Mouse (Mus musculus): Measurements from ENCODE around the gene Prm1. TPM values are rescaled to one million over a fixed set of nuclear protein-coding genes. Genes with fewer than 3 reads are reported as not detected.

Gene Prm1
- polyA plus RNA-seq, 1 experiment from 2014 or later: not detected

DNA sequence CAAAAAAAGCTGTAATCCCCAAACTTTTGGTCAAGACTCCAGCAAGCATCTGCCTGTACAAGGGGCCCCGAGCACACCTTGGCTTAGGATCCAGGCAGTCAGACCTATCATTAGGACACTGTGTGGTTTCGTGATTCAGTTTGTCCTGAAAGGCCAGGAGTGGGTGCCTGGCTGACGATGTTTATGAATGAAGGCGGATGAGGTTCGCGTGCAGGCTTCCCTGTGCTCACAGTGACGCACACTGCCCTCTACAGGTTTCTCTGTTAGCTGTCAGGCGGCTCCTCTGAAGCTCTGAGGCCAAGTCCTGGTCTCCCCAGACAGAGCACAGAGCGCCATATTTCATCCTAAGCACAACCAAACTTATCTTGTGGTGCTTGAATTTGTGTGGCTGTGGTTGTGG, 19.4 kb downstream of the Prm1 start:
- H3K27ac ChIP-seq: peak overlapping the region; percentile 76
- peaks cover 30% of the 10 kb centered on the region for H3K4me1 ChIP-seq
- H3K27me3 ChIP-seq: peaks cover 30% of the 10 kb centered on the region
- ATAC-seq (ENCODE audit: low FRiP score): peak; percentile 51
- peak overlapping the region; percentile 82 for H3K4me2 ChIP-seq
- WGBS: 1% methylated on average over 9 of the region's 9 CpGs
- H3K9me3 ChIP-seq: no peaks in the 10 kb centered on the region
- peak overlapping the region; percentile 70 for H3K4me3 ChIP-seq (replicated peaks)
- H3K9ac ChIP-seq: peak overlapping the region; percentile 65
- no peaks in the 10 kb centered on the region for H3K36me3 ChIP-seq (replicated peaks)

DNA sequence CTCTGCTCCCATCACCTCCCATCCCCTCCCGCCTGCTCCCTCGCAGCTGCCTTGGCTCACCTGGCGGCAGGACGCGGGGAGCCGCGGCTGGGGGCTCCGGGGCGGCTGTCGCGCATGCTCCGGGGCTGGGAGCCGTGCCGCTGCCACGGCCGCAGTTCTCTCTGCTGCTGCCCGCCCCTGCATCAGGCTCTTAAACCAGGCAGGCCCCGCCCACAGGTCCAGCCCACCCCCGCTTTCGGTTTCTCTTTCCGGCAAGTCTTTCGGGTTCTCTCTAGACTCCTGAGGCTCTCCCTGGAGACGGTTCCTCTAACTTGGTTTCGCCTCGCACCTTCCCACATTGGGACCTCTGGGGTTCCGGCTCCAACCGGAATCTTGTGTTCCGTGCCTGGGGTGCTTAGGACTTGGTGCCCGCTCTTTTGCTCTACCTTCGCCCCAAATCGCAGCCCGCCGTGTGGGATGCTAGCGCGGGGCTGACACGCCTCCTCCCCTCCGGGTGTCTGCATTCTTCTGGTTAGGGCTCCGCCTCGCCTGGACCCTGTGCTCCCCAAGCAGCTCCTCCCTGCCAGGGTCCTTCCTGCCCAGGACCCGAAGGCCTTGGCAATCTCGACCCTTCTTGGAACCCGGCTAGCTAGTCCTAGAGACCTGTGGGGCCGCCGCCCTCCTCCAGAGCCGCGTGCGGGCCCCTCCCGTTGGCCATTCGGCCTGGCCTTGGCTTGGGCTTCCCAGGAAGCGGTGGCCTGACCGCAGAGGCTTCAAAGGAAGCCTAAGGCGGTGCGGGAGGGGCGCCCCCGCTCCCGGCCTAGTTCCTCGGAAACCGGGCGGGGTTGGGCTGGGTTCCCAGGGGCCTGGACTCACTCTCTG, 20.0 kb downstream of the Prm1 start, which contains the start of gene Socs1:
Gene Socs1, minus strand, starts transcription at position 166 of the 861 bp plus-strand sequence.
- Histone ChIP-seq H3K27ac (peak within 1 kb of the TSS; percentile 76), H3K4me1 (peaks cover 30% of the 10 kb centered on the region), H3K27me3 (peaks cover 30% of the 10 kb centered on the region), H3K36me3 (replicated peaks) (no peaks in the 10 kb centered on the region), H3K9ac (peak within 1 kb of the TSS; percentile 65), H3K9me3 (no peaks in the 10 kb centered on the region), H3K4me2 (peak within 1 kb of the TSS; percentile 82), H3K4me3 (replicated peaks) (peak within 1 kb of the TSS; percentile 70)
- under 1% methylated on average over 58 of the region's 59 CpGs for WGBS
- ATAC-seq (ENCODE audit: low FRiP score): peak; percentile 88

DNA sequence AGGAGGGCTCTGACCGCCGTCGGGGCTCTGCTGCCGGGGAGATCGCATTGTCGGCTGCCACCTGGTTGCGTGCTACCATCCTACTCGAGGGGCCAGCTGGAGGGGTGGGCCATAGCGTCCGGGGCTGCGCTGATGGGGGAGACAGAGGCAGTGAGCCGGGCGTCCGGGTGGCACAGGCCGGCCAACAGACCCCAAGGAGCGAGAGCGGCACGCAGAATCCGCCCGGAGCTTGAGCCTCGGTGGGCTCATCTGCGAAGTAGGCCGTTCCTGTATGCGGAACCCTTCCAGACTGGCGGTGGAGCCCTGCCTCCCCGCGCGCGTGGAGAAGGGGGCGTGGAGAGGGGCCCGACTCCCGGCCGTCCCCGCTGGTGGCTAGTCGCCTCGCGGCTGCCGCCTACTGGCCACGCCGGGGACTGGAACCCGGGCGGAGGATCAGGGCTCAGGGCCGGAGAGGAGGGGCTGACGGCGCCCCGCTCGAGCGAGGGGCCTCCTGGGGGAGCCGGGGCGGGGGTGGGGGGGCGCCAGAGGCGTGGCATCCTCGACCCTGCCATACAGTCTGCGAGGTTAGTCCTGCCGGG, 20.8 kb downstream of the Prm1 start:
- peak overlapping the region; percentile 65 for H3K9ac ChIP-seq
- peaks cover 30% of the 10 kb centered on the region for H3K27me3 ChIP-seq
- H3K4me1 ChIP-seq: peaks cover 30% of the 10 kb centered on the region
- ATAC-seq (ENCODE audit: low FRiP score): peak; percentile 78
- H3K36me3 ChIP-seq (replicated peaks): no peaks in the 10 kb centered on the region
- under 1% methylated on average over 39 of the region's 55 CpGs for WGBS
- H3K9me3 ChIP-seq: no peaks in the 10 kb centered on the region
- H3K4me3 ChIP-seq (replicated peaks): peak overlapping the region; percentile 70
- H3K27ac ChIP-seq: peak overlapping the region; percentile 76
- peak overlapping the region; percentile 82 for H3K4me2 ChIP-seq

DNA sequence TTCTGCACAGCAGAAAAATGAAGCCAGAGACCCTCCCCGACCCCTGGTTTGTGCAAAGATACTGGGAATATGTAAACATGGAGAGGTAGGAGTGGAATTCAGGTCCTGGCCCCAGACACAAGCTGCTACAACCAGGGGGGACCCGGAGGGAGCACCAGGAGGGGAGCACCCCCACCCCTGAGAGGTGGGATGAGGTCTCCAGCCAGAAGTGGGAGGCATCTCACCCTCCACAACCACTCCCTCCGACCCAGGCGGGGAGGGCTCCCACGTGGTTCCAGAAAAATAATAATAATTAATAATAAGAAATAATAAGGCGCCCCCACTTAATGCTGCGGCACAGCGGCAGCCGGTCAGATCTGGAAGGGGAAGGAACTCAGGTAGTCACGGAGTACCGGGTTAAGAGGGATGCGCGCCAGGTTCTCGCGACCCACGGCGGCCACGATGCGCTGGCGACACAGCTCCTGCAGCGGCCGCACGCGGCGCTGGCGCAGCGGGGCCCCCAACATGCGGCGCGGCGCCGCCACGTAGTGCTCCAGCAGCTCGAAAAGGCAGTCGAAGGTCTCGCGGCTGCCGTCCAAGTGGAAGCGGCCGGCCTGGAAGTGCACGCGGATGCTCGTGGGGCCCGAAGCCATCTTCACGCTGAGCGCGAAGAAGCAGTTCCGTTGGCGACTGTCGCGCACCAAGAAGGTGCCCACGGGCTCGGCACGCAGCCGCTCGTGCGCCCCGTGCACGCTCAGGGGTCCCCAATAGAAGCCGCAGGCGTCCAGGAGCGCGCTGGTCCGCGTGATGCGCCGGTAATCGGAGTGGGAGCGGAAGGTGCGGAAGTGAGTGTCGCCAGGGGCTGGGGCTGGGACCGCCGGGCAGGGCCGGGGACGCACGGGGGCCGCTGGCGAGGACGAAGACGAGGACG, 21.5 kb downstream of the Prm1 start:
- peak overlapping the region; percentile 82 for H3K4me2 ChIP-seq
- ATAC-seq (ENCODE audit: low FRiP score): peak; percentile 7; the same call in 1 of the 2 replicates
- H3K4me1 ChIP-seq: peaks cover 30% of the 10 kb centered on the region
- no peaks in the 10 kb centered on the region for H3K9me3 ChIP-seq
- peak overlapping the region; percentile 65 for H3K9ac ChIP-seq
- H3K27ac ChIP-seq: no peak overlapping the region
- WGBS: 3% methylated on average over 79 of the region's 81 CpGs
- H3K4me3 ChIP-seq (replicated peaks): peak overlapping the region; percentile 70
- H3K27me3 ChIP-seq: peaks cover 30% of the 10 kb centered on the region
- H3K36me3 ChIP-seq (replicated peaks): no peaks in the 10 kb centered on the region

DNA sequence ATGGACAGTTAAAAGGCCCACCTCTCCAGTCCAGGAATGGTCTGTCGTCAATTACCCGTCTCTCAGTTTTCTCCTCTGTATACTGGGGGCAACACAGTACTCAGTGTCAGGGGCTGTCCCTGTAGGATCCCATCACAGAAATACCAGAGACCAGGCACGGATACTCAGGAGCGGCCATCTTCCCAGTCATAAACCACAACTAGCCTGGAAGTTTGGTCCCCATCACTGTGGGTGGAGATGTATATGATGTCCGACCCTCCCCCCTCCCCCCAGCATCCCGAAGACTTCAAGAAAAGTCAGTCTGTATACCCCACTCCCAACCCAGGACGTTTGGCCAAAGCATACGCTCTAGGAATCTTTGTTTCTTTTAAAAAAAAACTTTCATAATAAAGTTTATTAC, 22.2 kb downstream of the Prm1 start:
- Histone ChIP-seq H3K27me3 (peaks cover 30% of the 10 kb centered on the region), H3K9ac (no peak overlapping the region), H3K4me1 (peaks cover 26% of the 10 kb centered on the region), H3K27ac (no peak overlapping the region), H3K36me3 (replicated peaks) (no peaks in the 10 kb centered on the region), H3K9me3 (no peaks in the 10 kb centered on the region), H3K4me2 (no peak overlapping the region), H3K4me3 (replicated peaks) (no peak overlapping the region)
- WGBS: 71% methylated on average over 8 of the region's 8 CpGs
- ATAC-seq (ENCODE audit: low FRiP score): no peak

DNA sequence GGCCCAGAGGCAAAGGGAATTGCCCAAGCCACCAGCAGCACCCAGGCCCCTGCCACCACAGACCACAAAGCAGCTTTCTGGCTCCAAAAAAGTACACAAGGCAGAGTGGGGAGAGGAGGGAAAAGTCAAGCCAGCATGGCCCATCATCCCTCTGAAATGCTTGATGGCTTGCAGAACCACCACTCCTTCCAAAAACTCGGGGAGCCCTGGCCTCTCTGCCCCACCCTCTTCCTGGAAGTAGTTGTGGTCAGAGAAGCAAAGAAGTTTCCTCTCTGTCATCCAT, 22.5 kb downstream of the Prm1 start:
- Histone ChIP-seq H3K4me1 (peaks cover 25% of the 10 kb centered on the region), H3K36me3 (replicated peaks) (no peaks in the 10 kb centered on the region), H3K4me2 (no peak overlapping the region), H3K4me3 (replicated peaks) (no peak overlapping the region), H3K27me3 (peaks cover 30% of the 10 kb centered on the region), H3K9me3 (no peaks in the 10 kb centered on the region), H3K27ac (no peak overlapping the region), H3K9ac (no peak overlapping the region)
- no peak for ATAC-seq (ENCODE audit: low FRiP score)
- 61% methylated on average over 1 of the region's 1 CpGs for WGBS

DNA sequence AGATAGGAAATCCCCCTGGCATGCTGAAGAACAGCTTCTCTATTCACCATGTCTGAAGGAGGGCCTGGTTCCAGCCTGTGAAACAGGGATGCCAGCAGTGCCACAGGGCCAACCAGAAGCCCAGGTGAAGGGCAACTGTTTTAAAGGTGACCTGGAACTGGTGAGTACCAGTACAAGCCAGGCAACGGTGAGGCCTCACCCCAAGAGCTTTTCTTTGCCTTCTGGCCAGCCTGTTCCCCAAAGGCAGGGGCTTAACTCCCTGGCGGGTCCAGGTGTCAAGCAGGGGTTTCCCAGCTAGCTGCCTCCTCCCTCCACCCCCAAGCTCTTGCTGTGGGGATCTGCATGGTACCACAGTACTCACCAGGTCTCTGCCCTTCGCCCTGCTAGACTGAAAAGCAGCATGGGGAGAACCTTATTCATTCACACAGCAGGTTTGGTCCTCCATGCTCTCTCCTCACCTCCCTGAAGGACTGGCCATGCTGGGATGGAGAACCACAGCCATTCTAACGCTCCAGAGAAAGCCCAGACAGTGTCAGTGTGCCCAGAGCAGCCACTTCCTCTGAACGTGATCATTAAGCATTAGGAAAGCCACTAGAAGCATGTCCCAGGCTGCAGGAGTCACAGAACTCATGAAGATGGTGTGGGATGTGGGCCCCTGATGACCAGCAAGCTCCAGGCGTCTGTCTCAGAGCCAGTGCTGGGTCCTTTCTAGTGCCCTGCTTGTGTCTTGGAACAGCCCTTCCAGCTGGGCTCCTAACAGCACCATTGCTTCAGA, 23.1 kb downstream of the Prm1 start:
- H3K4me2 ChIP-seq: no peak overlapping the region
- peaks cover 30% of the 10 kb centered on the region for H3K27me3 ChIP-seq
- WGBS: 39% methylated on average over 6 of the region's 6 CpGs
- peak overlapping the region; percentile 5; the same call in 1 of the 2 replicates for H3K9ac ChIP-seq
- H3K4me1 ChIP-seq: peaks cover 25% of the 10 kb centered on the region
- ATAC-seq (ENCODE audit: low FRiP score): no peak
- H3K4me3 ChIP-seq (replicated peaks): no peak overlapping the region
- H3K27ac ChIP-seq: no peak overlapping the region
- H3K36me3 ChIP-seq (replicated peaks): no peaks in the 10 kb centered on the region
- H3K9me3 ChIP-seq: no peaks in the 10 kb centered on the region

DNA sequence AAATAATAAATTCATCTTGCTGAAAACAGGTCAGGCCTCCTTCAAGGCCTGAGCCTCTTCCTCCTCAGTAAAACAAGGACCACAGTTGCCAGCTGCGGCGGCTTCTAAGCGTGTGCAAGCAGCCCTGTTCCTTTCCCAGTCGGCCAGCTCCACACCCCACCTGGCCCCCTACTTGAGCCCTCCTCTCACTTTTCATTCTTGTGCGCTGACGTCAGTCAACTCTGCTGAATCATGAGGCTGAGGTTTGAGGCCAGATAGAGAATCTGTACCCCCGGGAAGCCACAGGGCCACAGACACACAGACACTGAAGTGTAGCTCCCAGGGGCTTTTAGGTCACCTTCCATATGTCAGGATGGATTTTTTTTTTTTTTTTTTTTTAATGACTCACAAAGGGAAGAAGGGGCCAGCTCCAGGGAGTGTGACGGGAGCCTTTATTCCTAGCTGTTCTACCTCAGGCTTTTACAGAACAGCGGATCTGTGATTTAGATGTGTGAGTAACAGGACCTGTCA, 23.7 kb downstream of the Prm1 start:
- H3K27ac ChIP-seq: no peak overlapping the region
- H3K4me2 ChIP-seq: no peak overlapping the region
- peaks cover 30% of the 10 kb centered on the region for H3K27me3 ChIP-seq
- H3K4me3 ChIP-seq (replicated peaks): no peak overlapping the region
- 39% methylated on average over 9 of the region's 9 CpGs for WGBS
- peaks cover 25% of the 10 kb centered on the region for H3K4me1 ChIP-seq
- H3K36me3 ChIP-seq (replicated peaks): no peaks in the 10 kb centered on the region
- H3K9ac ChIP-seq: no peak overlapping the region
- no peaks in the 10 kb centered on the region for H3K9me3 ChIP-seq
- ATAC-seq (ENCODE audit: low FRiP score): no peak

DNA sequence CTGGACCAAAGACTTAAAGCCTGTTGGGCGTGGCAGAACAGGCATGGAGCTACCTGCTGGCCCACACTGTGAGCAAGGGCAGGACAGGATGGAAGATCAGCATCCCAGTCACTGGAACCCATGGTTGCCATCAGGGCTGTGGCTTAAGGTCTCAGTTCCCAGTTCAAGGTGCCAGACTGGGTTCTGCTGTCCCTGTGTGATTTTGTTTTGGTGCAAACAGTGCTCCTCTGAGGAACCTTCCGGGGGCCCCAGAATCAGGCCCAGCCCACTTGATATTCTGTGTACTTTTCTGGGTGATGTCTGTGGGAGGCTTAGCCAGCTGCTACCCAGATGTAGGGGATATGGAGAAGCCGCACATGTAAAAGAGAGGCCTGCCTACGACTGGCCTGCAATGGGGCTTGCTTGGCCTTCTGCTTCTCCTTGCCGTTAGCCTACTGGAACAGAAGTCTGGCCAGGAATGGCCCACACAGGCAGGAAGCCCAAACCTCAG, 25.0 kb downstream of the Prm1 start:
- Histone ChIP-seq H3K9me3 (no peaks in the 10 kb centered on the region), H3K9ac (no peak overlapping the region), H3K36me3 (replicated peaks) (no peaks in the 10 kb centered on the region), H3K27me3 (peaks cover 30% of the 10 kb centered on the region), H3K4me2 (no peak overlapping the region), H3K27ac (no peak overlapping the region), H3K4me1 (peaks cover 21% of the 10 kb centered on the region), H3K4me3 (replicated peaks) (no peak overlapping the region)
- ATAC-seq (ENCODE audit: low FRiP score): no peak
- 86% methylated on average over 5 of the region's 5 CpGs for WGBS

DNA sequence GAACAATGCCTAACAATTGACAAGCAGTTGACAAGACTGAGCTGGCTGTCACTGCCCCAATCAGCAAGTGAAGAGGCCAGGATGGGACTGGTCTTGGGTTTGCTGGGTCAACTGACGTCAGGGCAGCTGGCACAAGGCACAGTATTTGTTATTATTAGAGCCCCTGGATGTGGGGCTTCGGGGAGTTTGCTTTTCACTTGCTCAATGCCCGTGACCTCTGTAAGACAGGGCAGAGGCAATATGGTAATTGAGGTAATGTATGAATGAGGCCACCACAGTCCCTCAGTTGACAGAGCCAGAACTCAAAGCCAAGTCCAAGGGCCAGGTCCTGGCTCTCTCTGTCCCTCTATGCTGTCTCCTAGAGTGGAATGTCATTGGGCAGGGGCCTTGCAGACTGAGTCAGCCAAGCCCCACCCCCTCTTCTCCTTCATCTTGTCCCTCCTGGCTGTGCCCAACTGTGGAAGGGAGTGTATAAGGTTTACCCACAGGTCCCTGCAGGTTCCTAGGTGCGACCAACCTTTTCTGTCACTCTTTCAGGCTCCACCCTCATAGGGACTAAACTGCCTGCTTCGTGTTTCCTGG, 28.0 kb downstream of the Prm1 start:
- no peaks in the 10 kb centered on the region for H3K9me3 ChIP-seq
- 66% methylated on average over 5 of the region's 5 CpGs for WGBS
- peaks cover 7% of the 10 kb centered on the region for H3K27me3 ChIP-seq
- no peak overlapping the region for H3K4me3 ChIP-seq (replicated peaks)
- ATAC-seq (ENCODE audit: low FRiP score): no peak
- H3K36me3 ChIP-seq (replicated peaks): no peaks in the 10 kb centered on the region
- H3K9ac ChIP-seq: no peak overlapping the region
- H3K4me1 ChIP-seq: peaks cover 10% of the 10 kb centered on the region
- no peak overlapping the region for H3K27ac ChIP-seq
- no peak overlapping the region for H3K4me2 ChIP-seq

DNA sequence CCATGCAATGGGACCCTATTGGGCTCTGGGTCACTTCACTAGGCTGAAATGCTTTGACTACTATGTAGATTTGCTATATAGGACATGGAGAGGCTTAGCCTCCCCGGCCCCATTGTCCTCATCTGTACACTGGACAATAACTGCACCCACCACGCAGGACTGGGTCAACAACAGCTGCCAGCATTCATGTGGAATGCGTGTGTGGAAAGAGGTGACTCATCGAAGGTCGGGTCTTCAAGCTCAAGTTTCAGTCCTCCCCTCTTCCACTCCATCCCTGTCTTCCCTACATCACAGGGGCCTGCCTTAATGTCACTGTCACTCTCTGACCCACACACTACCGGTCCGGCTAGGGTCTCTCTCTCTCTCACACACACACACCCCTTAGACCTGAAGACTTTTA, 29.3 kb downstream of the Prm1 start:
- no peaks in the 10 kb centered on the region for H3K4me1 ChIP-seq
- ATAC-seq (ENCODE audit: low FRiP score): no peak
- no peak overlapping the region for H3K4me2 ChIP-seq
- no peak overlapping the region for H3K27ac ChIP-seq
- no peaks in the 10 kb centered on the region for H3K9me3 ChIP-seq
- no peak overlapping the region for H3K9ac ChIP-seq
- H3K27me3 ChIP-seq: no peaks in the 10 kb centered on the region
- H3K36me3 ChIP-seq (replicated peaks): no peaks in the 10 kb centered on the region
- WGBS: 68% methylated on average over 7 of the region's 7 CpGs
- no peak overlapping the region for H3K4me3 ChIP-seq (replicated peaks)

Data from forebrain, embryonic 12.5 days (tissue).